Mouse (Mus musculus) myocyte (in vitro differentiated cells): ENCODE results near the gene Irf6.

ENCODE experiments used
- E2F4 ChIP-seq: IDR thresholded peaks from one replicate; pipeline ENCODE4 v1.6.1; 2011; ENCODE audit warnings: mild to moderate bottlenecking, control low read depth, moderate library complexity; ENCODE audit not compliant: insufficient read depth
- MAX ChIP-seq: IDR thresholded peaks from one replicate; pipeline ENCODE4 v1.6.1; 2011; ENCODE audit warnings: low read depth, mild to moderate bottlenecking, control low read depth
- MYOD1 ChIP-seq, 3 experiments: IDR thresholded peaks; one replicate each; pipeline ENCODE4 v1.6.1; 2011; ENCODE audit warnings: control low read depth in 2 of 3, low read depth in 2 of 3, mild to moderate bottlenecking in 2 of 3, moderate library complexity in 1 of 3; ENCODE audit not compliant: insufficient read length in 2 of 3, control insufficient read depth in 1 of 3
- POLR2A ChIP-seq: IDR thresholded peaks from one replicate; pipeline ENCODE4 v1.6.1; 2011; ENCODE audit warnings: low read depth, mild to moderate bottlenecking, control low read depth, moderate library complexity; ENCODE audit not compliant: insufficient read length
- POLR2AphosphoS2 ChIP-seq: IDR thresholded peaks from one replicate; pipeline ENCODE4 v1.6.1; 2011; ENCODE audit warnings: low read depth, control low read depth; ENCODE audit not compliant: insufficient read length
- TCF12 ChIP-seq: IDR thresholded peaks from one replicate; pipeline ENCODE4 v1.6.1; 2011; ENCODE audit warnings: mild to moderate bottlenecking, control low read depth; ENCODE audit not compliant: poor library complexity, insufficient read depth, severe bottlenecking
- USF1 ChIP-seq: IDR thresholded peaks from one replicate; pipeline ENCODE4 v1.6.1; 2011; ENCODE audit warnings: low read depth, mild to moderate bottlenecking, control low read depth, moderate library complexity

DNA sequence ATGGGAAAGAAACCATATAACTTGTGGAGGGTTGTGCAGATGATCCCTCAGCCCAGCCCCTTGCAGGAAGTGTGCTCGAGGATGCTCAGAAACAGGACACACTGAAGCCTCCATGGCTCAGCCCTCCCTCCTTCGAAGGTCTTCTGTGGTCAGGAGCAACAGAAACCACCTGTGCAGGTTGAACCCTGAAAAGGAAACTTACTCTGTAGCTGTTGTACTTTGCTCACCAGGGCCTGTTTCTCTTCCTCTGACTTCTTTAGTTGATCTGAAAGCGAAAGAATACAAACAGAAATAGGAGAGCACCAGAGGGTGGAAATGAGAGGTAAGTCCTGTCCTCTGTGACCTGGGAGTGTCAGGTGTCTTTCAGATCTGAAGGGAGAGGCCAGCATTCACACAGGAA is 28.2 kb downstream of the Irf6 start:
- TF ChIP-seq POLR2A (no peak), MYOD1 (IDR thresholded peaks at IDR 0.05; ENCODE audit: control insufficient read depth in 1 of 3, insufficient read length in 2 of 3, low read depth in 2 of 3) (no peak), MAX (no peak), POLR2AphosphoS2 (no peak), TCF12 (no peak), USF1 (no peak), E2F4 (no peak)
